Mouse (Mus musculus): ENCODE data around the gene Ccrl2. TPM values are rescaled to one million over a fixed set of nuclear protein-coding genes. Genes with fewer than 3 reads are reported as not detected.

Gene Ccrl2
- total RNA-seq, 2 experiments from 2014 or later = 3.4 to 4.8 TPM

Other genes with a start within 250 kb of the Ccrl2 start
- gene Prss44, start 243.5 kb downstream of the Ccrl2 start, total RNA-seq (2021) = not detected
- not detected for gene Prss43, start 230.8 kb downstream of the Ccrl2 start, total RNA-seq (2021)
- not detected for gene Prss45, start 222.9 kb downstream of the Ccrl2 start, total RNA-seq (2021)
- gene Prss46, start 213.0 kb downstream of the Ccrl2 start, total RNA-seq (2021) = not detected
- under 1 TPM in 1 of 2 experiments, not detected in 1; 0.67 TPM for gene Prss50, start 199.6 kb downstream of the Ccrl2 start, total RNA-seq (2021)
- 10 to 100 TPM; 16.4 to 18.2 TPM for gene Als2cl, start 177.6 kb downstream of the Ccrl2 start, total RNA-seq (2021)
- 1 to 10 TPM; 1.9 to 5.6 TPM for gene Tmie, start 177.4 kb downstream of the Ccrl2 start, total RNA-seq (2021)
- not detected for gene Fam240a, start 140.7 kb downstream of the Ccrl2 start, total RNA-seq (2021)
- not detected for gene Tdgf1, start 111.4 kb downstream of the Ccrl2 start, total RNA-seq (2021)
- 1 to 10 TPM; 2.2 to 5.4 TPM for gene Lrrc2, start 106.0 kb downstream of the Ccrl2 start, total RNA-seq (2021)
- 10 to 100 TPM in 1 of 2 experiments, 1 to 10 TPM in 1; 7.5 to 10.3 TPM for gene Rtp3, start 66.9 kb downstream of the Ccrl2 start, total RNA-seq (2021)
- gene Ltf, start 38.2 kb downstream of the Ccrl2 start, total RNA-seq (2021) = 10 to 100 TPM; 14.8 to 15.6 TPM
- gene Lrrfip2, start 60.1 kb upstream of the Ccrl2 start, total RNA-seq (2021) = 10 to 100 TPM; 41.7 to 50.1 TPM
- gene Mlh1, start 214.3 kb upstream of the Ccrl2 start, total RNA-seq (2021) = 10 to 100 TPM; 16.3 to 29.2 TPM
- 10 to 100 TPM; 32.8 to 40.6 TPM for gene Epm2aip1, start 214.4 kb upstream of the Ccrl2 start, total RNA-seq (2021)

Measured in adrenal gland, postnatal 10 days (tissue).